Mouse (Mus musculus): ENCODE results near the gene Ap1g2. TPM values are rescaled to one million over a fixed set of nuclear protein-coding genes. Genes with fewer than 3 reads are reported as not detected.

Ap1g2 gene
- 1 to 10 TPM; 6.5 to 8.3 TPM for total RNA-seq (2021)
- long read RNA-seq, experiment 1, transcript Ap1g2-201 (22 exons, 2,673 nt): major isoform, 7 of 11 reads
- long read RNA-seq, experiment 1, partial matches to known transcripts: 1 of 11 reads
- long read RNA-seq, experiment 1, other reads (novel, unspliced or antisense): 3 of 11 reads
- long read RNA-seq, experiment 2, partial matches to known transcripts: 2 of 8 reads
- long read RNA-seq, experiment 2, other reads (novel, unspliced or antisense): 4 of 8 reads

DNA sequence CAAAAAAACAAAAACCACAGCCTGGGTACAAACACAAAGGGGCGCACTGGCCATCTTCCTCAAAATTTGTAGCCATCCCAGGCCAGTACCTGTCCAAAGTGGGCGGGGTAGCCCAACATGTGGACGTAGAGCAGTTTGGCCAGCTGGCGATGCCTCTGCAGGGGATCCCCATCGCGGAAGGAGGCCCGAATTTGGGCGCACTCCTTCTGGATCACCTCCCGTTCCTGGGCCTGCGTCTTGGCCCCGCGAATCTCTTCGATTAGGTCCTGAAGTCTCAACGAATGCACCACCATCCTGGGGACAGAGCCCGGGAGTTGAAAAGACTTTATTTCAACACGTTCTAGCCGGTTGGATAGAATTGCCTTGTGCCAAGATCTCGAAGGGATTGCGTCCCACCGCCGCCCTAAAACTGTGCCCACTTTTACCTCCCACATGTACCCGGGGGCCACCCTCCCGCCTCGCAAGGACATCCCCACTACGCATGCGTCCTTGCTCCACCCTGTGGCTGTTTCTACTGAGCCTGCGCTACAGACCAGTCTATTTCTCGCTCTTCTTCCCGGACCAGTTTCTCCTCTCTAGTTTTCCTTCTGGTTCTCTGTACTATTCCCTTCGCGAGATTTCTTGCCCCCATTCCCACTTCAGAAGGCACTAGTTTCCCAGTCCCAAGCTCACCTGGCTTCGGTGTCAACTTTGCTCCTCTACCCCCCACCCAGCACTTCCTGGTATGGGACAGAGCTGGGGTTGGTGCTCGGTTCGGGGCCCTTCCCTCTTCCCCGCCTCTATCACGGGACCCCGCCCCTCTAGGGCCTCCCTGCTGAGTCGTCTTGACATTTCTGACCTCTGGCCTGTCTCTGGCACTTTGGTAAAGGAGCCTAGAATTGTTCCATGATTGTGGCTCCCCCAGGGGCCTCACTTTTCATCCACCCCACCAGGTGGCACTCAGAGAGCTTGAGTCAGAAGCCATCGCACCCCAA is at the start of gene Ap1g2:
Gene Ap1g2, minus strand, starts transcription at position 758 of the 974 bp plus-strand sequence.
- DNase-seq (ENCODE audit: low spot score in 2 of 2): peak in 1 of 2 experiments; percentile 78

DNA sequence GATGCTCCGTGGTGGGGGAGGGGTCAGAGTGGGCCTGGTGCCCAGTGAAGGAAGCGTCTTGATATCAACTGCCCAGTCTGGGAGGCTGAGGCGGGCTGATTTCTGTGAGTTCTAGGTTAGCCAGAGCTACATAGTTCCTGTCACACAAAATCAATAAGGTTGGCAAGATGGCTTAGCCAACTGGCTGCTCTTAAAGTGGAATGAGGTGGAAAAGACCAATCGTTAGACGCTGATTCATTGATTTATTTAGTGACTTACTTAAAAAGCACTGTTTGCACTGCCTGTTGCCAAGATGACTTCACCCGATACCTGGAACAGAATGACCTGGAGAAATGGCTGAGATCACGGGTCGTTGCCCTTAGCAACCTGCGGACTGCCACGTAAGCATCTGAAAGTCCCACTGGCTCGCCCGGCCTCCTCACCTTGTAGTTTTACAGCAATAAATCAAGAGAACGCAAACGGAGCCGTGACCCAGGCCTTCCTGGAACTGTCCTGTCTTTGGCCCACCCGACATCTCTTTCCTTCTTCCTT is 46.6 kb upstream of the Ap1g2 start:
- DNase-seq (ENCODE audit: low spot score in 2 of 2): no peak

DNA sequence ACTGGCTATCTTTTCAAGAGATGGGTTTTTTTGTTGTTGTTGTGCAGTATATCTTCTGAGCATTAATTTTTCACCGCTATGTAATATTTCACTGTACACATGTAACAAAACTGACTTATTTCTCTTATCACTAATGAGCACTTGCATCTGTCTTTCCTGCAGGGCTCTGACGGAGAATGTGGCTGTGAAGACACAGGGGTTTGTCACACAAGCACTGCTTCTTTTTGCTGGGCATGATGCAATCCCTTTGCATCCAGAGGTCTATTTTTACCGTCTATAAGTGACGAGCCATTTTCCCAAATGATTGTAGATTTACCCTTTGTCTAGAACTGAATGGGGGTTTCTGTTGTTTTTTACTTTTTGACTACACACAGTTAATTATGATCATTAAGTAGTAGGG is 45.8 kb upstream of the Ap1g2 start:
- DNase-seq (ENCODE audit: low spot score in 2 of 2): no peak

DNA sequence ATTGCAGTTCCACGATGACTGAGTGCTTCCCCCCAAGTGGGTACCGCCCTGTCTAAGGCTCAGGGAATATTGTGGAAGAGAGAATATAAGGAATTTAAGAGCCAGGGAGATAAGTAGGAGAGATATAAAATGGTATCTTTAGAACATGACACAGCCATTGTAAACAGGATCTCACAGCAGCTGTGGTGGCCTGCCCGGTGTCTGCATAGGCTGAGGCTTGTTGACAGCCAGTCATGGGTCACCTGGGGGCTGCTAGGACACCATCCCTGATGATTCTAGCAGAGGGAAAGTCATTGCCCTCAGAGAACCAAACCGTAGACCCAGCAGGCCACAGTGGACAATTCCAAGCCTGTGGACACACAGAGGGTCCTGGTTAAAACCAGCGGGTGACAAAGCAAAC is 44.6 kb upstream of the Ap1g2 start:
- DNase-seq (ENCODE audit: low spot score in 2 of 2): no peak

DNA sequence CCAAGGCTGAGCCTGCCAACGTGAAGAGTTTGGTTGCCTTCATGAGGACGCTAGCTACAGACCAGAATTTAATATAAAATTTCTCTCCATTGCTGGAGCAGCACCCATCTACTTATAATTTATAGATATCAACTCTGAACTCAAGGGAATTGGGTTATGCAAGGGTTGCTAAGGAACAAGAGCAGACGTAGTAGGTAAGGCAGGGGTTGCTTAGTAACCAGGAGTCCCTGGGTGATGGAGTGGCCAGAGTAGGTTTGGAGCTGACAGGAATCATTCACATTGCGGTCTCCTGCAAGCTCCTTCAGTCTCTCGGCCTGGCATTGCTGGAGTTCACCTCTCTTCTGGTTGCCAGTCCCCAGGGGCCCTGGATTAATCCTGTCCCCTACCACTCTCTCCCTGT is 42.6 kb upstream of the Ap1g2 start:
- no peak for DNase-seq (ENCODE audit: low spot score in 2 of 2)

DNA sequence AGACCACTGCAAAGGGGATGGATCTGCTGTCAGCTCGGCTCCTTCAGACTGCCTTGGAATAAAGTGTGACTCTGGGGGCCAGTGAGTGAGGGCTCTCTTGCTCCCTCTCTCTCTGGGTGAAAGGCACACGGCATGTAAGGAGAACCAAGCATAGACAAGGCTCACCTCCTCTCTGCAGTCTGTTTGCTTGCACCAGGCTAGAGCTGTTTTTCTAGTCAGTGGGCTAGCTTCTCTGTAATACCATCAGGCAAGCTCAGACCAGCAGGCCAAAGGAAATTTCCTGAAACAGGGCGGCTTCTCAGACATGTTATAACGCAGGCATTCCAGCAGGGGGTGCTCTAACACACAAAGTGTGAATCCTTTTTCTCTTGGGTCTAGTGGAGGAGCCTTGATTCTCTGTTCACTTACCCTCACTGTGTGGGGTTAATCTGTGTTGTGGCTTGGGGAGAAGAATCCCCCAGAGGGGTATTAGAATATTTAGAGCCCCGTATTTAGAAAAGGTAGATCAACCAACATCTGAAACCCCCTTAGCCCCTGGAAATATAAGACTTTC is 42.0 kb upstream of the Ap1g2 start:
- DNase-seq (ENCODE audit: low spot score in 2 of 2): peak; percentile 39 to 51

DNA sequence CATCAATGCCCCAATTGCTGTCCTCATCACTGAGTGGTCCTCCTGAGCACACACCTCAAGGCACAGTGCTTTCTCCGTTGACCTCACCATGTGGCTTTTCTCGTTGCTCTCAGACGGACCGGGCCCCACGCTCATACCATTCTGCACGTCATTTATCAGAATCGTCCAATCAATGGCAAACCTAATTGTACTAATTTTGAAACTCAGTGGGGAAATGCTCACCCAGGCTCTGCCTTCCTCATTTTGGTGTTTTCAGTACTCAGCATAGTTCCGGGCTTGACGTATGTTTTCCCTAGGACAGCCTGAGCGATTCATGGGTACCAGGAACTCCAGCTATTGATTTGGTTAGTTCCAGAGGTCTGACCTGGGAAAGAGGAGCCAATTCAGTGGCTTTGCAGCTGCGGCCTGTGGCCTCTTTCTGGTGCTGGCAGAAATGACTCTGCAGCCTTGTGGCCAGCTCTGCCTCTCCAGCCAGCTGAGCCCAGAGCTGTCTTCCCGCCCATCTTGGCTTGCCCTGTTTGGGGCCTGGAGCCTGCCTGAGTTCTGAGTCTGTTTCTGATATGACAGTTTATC is 40.5 kb upstream of the Ap1g2 start:
- peak; percentile 27 to 60 for DNase-seq (ENCODE audit: low spot score in 2 of 2)

DNA sequence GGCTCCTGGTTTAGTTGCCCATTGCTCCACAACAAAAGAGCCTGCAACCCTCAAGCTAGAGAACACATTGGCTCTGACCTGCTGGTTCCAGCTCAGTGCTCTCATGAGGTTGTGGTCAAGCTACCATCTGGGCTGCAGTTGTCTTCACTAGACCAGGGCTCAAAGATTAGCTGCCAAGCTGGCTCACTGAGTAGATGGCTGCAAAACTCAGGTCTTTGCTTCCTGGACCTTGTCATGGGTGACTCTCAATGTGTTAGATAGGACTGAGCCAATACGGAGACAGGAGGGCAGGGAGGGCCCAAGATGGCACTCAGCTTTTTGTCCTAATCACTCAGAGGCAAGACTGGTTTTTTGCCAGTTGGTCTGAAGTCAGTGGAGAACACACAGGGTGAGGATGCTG is 39.9 kb upstream of the Ap1g2 start:
- no peak for DNase-seq (ENCODE audit: low spot score in 2 of 2)

DNA sequence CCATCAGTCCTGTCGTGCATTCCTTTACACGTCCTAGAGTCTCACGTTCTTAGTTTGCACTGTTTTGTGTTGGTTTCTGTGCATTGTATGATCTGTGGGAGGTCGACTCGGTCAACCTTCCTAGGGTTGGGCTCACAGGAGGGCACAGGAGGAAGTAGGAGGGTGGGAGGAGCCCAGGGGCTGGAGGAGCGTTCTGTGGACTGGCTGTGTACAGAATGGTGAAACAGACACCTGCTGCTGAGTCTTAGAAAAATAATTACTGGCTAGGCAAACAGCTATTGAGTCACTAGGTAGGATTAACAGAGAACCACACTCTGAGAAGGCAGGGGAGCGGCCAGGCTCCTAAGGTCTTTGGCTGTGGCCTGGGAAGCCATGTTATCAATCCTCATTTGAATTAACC is 32.9 kb upstream of the Ap1g2 start:
- DNase-seq (ENCODE audit: low spot score in 2 of 2): no peak

DNA sequence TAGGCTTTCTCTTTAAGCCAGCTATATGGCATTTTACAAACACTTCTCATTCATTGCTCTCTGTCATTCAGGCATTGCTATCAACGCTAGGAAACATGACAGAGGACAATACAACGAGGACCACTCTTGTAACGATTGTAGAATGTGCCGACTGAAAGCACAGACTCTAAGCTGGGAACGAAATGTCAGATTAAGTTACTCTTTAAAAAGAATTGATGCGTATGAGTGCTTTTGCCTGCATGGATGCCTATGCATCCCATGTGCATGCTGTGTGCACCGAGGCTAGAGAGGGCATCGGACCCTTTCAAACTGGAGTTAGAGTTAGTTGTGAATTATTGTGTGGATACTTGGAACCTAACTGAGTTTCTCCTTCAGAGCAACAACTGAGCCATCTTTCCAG is 29.3 kb upstream of the Ap1g2 start:
- no peak for DNase-seq (ENCODE audit: low spot score in 2 of 2)

DNA sequence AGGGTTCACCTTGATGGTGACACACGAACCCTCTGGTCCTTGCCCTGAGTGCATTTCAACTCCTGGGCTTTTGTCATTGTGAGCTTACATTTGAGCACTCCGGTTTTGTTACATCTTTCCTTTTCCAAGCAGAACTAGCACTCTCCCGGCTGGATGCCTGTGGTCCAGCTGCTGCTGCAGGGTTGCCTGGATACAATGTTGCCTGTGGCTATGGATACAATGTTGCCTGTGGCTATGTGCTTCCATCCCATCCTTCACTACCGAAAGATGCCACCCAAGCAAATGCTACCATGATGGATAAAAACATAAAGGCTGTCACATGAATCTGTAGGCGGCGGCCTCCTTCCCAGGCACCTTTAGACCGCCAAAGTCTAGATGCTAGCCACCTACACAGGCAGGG is 20.1 kb upstream of the Ap1g2 start:
- DNase-seq (ENCODE audit: low spot score in 2 of 2): no peak

DNA sequence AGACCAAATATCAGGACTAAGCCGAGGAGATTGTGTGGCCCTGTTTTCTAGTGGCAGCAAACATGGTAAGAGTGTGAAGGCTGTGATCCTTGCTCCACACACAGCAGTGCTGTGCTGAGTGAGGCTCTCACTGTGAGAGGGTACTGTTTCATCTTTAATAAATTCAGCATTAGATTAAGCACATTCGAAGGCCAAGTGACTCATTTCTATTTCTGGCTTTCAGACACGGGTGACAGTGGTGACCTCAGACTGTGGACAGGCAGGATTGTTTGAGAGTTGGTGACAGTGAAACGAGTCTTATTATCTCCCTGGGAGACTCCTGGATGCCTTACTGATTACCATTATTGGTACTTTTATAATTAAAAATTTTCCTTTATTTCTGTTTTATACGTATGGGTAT is 19.3 kb upstream of the Ap1g2 start:
- no peak for DNase-seq (ENCODE audit: low spot score in 2 of 2)

DNA sequence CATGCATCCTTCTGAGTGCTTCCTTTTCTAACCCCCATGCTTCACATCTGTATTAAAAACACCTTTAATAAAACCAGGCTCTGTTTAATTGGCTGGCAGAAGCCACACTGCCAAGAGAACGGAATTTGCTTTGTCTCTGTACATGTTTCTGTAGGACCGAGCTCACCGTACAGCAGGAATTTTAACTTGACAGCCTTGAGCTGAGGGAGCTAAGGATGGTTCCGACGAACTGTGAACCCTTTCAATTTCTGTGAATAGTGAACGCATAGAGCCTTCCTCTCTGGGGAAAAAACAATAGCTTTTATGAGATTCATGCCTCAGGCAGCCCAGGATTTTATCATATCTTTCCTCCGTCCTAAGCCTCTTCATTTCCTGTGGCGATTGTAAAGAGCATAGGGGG is 16.0 kb upstream of the Ap1g2 start:
- DNase-seq (ENCODE audit: low spot score in 2 of 2): no peak

DNA sequence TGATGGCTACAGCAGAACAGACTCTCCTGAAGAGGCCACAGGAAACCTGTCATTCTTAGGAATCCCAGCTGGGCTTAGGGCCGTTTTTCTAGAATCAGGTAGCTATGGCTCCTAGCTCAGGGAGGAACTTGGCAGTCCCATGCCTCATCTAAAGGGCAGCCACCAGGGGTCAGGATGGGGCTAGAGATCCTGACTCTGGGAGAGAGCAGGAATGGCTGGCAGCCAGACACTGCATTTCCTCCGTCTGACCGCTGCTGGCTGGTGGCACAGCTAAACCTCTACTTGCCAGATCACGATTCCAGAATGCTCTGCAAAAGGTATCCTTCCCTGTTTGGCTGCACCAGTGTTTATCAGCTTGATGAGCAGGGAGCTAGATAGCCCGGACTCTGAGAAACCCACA is 15.6 kb upstream of the Ap1g2 start:
- peak; percentile 54 to 87 for DNase-seq (ENCODE audit: low spot score in 2 of 2)

DNA sequence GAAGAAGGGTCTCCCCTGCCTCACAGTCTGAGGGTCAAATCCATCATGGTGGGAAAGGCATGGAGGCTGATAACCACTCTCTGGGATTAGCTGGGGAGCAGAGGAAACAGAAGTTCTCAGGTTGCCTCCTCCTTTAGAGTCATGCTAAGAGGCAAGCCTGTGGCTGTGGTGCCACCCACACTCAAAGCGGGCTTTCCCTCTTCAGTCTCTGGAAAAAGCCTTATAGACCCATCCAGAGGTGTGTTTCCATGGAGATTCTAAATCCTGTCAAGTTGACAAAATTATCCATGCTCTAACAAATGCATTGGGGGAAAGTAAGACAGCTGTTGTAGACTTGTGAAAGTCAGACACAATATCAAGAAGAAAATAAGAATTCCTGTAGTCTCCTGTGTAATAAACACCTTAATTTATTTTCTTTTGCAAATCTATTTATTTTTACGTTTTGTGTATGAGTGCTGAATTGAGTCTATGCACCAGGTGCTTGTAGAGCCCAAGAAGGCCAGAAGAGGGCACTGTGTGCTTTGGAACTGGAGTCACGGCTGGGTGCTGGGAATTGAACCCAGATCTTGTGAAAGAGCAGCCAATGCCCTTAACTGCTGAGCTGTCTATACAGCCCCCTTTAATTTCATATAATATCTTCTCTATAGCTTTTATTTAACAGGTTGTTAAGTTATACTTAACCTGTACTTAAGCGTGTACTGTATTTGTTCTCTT is 13.2 kb upstream of the Ap1g2 start:
- DNase-seq (ENCODE audit: low spot score in 2 of 2): no peak

DNA sequence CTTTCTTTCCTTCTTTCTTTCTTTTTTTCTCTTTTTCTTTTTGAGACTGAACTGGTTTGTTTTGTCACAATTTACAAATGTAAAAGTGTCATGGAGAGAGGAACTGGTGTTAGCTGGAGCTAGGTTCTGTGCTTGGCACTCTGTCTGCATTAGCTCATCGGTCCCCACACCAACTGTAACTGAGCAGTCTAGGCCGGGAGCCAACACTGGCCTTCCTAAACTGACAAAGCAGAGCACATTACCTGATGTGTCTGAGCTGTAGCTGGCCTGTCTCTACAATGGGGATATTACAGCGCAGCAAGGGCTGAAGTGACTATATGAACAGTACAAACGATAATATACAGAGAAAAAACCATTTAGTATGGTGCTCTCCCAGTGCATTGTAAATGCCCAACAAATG is 12.5 kb upstream of the Ap1g2 start:
- DNase-seq (ENCODE audit: low spot score in 2 of 2): peak in 1 of 2 experiments; percentile 54

DNA sequence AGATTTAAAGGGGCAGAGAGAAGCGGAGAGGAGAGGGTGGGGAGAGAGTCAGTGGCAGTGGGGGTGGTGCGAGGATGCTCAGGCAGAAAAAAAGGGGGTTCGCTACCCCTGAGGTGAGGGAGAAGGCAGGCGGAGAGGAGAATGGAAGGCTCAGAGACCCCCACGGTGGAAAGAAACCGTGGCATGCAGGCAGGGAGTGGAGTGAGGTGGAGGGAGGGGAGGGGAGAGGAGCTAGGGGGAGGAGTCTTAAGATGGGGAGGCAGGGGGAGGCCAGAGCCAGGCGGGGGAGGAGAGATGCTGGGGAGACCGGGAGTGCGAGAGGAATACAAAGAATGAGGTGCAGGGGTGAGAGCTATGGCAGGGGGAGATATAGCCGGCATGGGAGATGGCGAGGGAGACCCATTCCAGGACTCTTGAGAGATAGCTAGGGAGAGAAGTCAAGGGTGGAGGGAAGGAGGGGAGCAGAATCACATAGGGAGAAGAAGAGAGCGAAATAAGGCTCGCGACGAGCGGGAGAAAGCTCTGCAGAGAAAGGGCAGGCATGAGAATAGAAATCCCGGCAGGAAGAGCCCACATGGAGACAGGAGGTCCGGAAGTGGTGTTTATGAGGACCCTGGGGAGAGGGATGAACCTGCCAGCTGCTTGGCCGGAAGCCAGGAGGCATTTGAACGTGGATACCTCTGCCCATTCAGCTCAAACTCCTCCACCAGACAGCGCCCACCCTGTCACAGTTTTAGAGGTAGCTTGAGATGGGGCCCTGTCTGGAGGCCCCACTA is 10.2 kb upstream of the Ap1g2 start, which contains the start of gene Jph4:
Gene Jph4, minus strand, starts transcription at position 511 of the 776 bp plus-strand sequence.
- DNase-seq (ENCODE audit: low spot score in 2 of 2): no peak

DNA sequence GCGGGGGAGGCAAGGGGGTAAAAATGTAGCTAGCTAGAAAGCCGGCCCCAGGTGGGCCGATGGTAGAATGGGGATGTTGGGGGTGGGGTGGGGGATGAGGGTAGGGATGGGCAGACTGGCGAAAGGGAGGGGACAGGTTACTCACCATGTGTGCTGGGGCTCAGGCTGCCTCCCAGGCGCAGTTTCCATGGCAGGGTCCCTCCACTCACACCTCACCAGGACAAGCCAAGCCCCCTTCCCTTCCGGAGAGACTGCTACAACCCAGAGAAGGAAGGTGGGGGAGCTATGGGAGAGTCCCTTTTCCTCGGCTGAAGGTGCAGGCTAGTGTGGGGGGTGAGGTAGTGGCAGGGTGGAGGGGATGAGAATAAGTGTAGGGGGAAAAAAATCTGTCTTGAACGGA is 9.5 kb upstream of the Ap1g2 start:
- DNase-seq (ENCODE audit: low spot score in 2 of 2): no peak

DNA sequence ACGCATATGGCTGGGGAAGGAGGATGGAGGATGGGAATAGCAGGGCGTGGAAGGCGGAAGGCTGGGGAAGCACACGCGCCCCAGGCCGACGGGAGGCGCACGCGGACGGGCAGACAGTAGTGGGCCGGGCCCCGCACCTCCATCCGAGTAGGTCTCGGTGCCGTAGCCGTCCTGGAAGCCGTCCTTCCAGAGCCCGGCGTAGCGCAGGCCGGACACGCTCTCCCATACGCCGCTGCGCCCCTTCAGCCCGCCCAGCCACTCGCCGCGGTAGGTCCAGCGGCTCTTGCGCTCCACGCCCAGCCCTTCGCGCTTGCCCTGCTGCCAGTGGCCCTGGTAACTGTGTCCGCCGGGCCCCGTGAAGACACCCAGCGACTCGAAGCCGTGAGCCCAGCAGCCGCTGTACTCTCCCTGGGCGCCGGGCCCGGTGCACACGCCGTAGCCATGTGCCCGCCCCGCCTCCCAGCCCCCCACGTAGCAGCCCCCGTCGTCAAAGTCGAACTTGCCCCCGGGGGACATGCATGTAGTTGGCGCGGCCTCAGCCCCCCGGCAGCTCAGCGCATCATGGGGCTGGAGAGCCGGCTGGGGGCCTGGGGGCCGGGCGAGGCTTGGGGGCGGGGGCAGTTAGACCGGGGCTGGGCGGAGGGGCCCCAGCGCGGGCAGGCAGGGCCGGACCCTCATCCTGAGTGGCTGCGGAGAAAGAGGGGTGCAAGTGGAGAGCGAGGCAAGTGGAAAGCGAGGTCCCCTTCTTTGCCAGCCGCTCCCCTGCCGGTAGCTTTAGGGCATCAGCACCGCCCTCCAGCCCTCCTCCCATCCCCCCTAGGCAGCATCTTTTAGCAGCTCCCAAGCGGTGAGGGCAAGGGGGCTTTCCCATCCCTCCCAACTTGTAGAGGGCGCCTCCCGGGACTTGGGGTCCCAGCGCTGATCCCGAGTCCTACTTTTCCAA is 8.6 kb upstream of the Ap1g2 start:
- DNase-seq (ENCODE audit: low spot score in 2 of 2): peak in 1 of 2 experiments; percentile 70

Data from gastrocnemius, postnatal 4 days (tissue).